ENCODE assay signal across 26 mouse cellular contexts in genomic region chr11:73759115-73759514, GRCm38 (mm10). TPM values are rescaled to one million over a fixed set of nuclear protein-coding genes. Genes with fewer than 3 reads are reported as not detected.
"Had no signal": no experiment of that assay in that cellular context is flagged by ENCODE, and none has a peak within 500 bp of the region (broad histone marks: within the 10 kb centered on the region; RNA-seq: fewer than 3 reads in every experiment).

No protein-coding gene starts in this region.

- H3K27ac ChIP-seq: neural tube, embryonic 12.5 days; neural tube, embryonic 13.5 days; neural tube, embryonic 15.5 days; stomach, embryonic 15.5 days; stomach, postnatal 0 days had no signal

- H3K27me3 ChIP-seq: neural tube, embryonic 12.5 days; neural tube, embryonic 13.5 days; neural tube, embryonic 15.5 days; stomach, embryonic 15.5 days had no signal

- H3K36me3 ChIP-seq: neural tube, embryonic 12.5 days; neural tube, embryonic 13.5 days; neural tube, embryonic 15.5 days; stomach, embryonic 15.5 days had no signal

- H3K9me3 ChIP-seq: stomach, embryonic 15.5 days had no signal

- DNase-seq: retina, postnatal 1 day; right cerebral cortex, adult 18-20 months; right cerebral cortex, postnatal 14 days; right cerebral cortex, postnatal 25 days; right cerebral cortex, postnatal 4 days; spleen, adult 18-20 months; thymus, adult 18-20 months; thymus, adult 2 months; thymus, postnatal 14 days; thymus, postnatal 25 days; thymus, postnatal 36 days; thymus, postnatal 4 days had no signal

- H3K9ac ChIP-seq: neural tube, embryonic 12.5 days; neural tube, embryonic 13.5 days; neural tube, embryonic 15.5 days; stomach, embryonic 15.5 days had no signal

- H3K4me2 ChIP-seq: neural tube, embryonic 12.5 days; neural tube, embryonic 13.5 days; neural tube, embryonic 15.5 days; stomach, embryonic 15.5 days had no signal

- H3K4me1 ChIP-seq: neural tube, embryonic 12.5 days; neural tube, embryonic 13.5 days; neural tube, embryonic 15.5 days; stomach, embryonic 15.5 days had no signal

- H3K4me3 ChIP-seq: neural tube, embryonic 12.5 days; neural tube, embryonic 13.5 days; neural tube, embryonic 15.5 days; stomach, embryonic 15.5 days had no signal

RNA-seq across cellular contexts. Expression of gene Olfr389, which starts 21.4 kb away (rescaled TPM):
- total RNA-seq: neutrophil, adult 5-6 weeks had no signal
- polyA plus RNA-seq: neural tube, embryonic 12.5 days; neural tube, embryonic 13.5 days; neural tube, embryonic 14.5 days; neural tube, embryonic 15.5 days; small intestine, adult 2 months; spleen, adult 2 months; stomach, embryonic 14.5 days; stomach, embryonic 15.5 days; stomach, embryonic 16.5 days; stomach, postnatal 0 days; testis, adult 2 months; thymus, adult 2 months; thymus, postnatal 0 days; urinary bladder, adult 2 months had no signal

RNA-seq across cellular contexts. Expression of gene Olfr390, which starts 23.6 kb away (rescaled TPM):
- total RNA-seq: neutrophil, adult 5-6 weeks had no signal
- polyA plus RNA-seq: neural tube, embryonic 12.5 days; neural tube, embryonic 13.5 days; neural tube, embryonic 14.5 days; neural tube, embryonic 15.5 days; small intestine, adult 2 months; spleen, adult 2 months; stomach, embryonic 14.5 days; stomach, embryonic 15.5 days; stomach, embryonic 16.5 days; stomach, postnatal 0 days; testis, adult 2 months; thymus, adult 2 months; thymus, postnatal 0 days; urinary bladder, adult 2 months had no signal

RNA-seq across cellular contexts. Expression of gene Olfr391-ps, which starts 43.7 kb away (rescaled TPM):
- total RNA-seq: neutrophil, adult 5-6 weeks had no signal
- polyA plus RNA-seq: neural tube, embryonic 12.5 days; neural tube, embryonic 13.5 days; neural tube, embryonic 14.5 days; neural tube, embryonic 15.5 days; small intestine, adult 2 months; spleen, adult 2 months; stomach, embryonic 14.5 days; stomach, embryonic 15.5 days; stomach, embryonic 16.5 days; stomach, postnatal 0 days; testis, adult 2 months; thymus, adult 2 months; thymus, postnatal 0 days; urinary bladder, adult 2 months had no signal

RNA-seq across cellular contexts. Expression of gene Olfr392, which starts 57.7 kb away (rescaled TPM):
- total RNA-seq: neutrophil, adult 5-6 weeks had no signal
- polyA plus RNA-seq: neural tube, embryonic 12.5 days; neural tube, embryonic 13.5 days; neural tube, embryonic 14.5 days; neural tube, embryonic 15.5 days; small intestine, adult 2 months; spleen, adult 2 months; stomach, embryonic 14.5 days; stomach, embryonic 15.5 days; stomach, embryonic 16.5 days; stomach, postnatal 0 days; testis, adult 2 months; thymus, adult 2 months; thymus, postnatal 0 days; urinary bladder, adult 2 months had no signal
